Mouse (Mus musculus): ENCODE data around the gene Anks1b. TPM values are rescaled to one million over a fixed set of nuclear protein-coding genes. Genes with fewer than 3 reads are reported as not detected.

Anks1b gene
- polyA plus RNA-seq, 1 experiment from 2014 or later = 0.21 TPM

DNA sequence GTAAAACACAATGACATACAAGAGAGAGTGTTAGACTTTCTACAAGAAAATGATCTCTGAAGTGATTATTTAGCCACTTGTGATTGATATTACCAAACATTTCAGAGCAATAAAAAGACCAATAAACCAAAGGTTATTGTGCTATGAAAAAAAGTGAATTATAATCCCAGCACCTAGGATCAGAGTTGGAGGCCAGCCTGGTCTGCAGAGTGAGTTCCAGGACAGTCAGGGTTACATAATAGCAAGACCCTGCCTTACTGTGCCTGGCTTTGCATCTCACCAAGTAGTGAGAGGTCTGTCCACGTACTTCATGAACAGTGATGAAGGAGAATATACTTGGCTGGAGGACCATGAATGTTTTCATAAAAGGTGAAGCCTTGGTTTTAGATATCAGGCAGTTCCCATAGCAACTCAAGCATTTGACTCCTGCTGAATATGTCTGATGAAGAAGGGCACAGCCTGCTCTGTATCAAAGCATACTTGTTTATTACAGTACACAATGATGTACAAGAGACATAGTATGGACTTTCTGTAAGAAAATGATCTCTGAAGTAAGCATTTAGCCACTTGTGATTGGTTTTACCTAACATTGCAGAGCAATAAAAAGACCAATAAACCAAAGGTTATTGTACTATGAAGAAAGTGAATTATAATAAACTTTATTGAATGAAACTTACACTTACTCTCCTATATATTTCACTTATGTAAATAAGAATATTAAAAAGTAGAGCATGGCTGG, 484.0 kb downstream of the Anks1b start:
- DNase-seq (ENCODE audit: low spot score) = no peak
- TF ChIP-seq EP300 (IDR thresholded peaks at IDR 0.05) (no peak), CTCF (IDR thresholded peaks at IDR 0.05) (no peak)
- Histone ChIP-seq H3K36me3 (ENCODE audit: insufficient read depth, low read length) (no peaks in the 10 kb centered on the region), H3K27ac (ENCODE audit: low read length) (no peak overlapping the region), H3K4me3 (ENCODE audit: low read depth, low read length) (no peak overlapping the region), H3K4me2 (replicated peaks; ENCODE audit: low read depth, low read length) (no peak overlapping the region), H3K9ac (replicated peaks; ENCODE audit: low read depth) (no peak overlapping the region), H3K4me1 (ENCODE audit: insufficient read depth, low read depth, low read length) (no peaks in the 10 kb centered on the region), H3K9me3 (ENCODE audit: low read length) (no peaks in the 10 kb centered on the region), H3K27me3 (replicated peaks; ENCODE audit: insufficient read depth, low read length) (no peaks in the 10 kb centered on the region)
- no peak for ATAC-seq
- 51% methylated on average over 1 of the region's 1 CpGs for WGBS

DNA sequence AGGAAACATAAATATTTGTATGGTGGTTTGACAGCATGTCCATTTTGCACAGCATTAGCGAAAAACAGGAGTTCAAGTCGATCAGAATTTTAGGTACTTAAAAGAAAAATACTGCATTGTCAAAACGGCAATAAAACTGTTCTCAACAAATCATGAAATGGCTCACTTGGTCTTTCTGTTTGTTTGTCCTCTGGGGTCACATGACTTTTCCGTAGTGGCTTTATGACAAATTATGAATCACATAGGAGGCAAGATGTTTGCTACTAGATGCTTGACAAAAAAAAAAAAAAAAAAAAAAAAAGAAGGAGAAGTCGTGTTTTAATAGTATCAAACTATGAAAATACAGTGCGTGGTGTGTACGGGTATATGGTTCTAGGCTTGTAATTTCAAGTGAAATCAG, 495.7 kb downstream of the Anks1b start:
- Histone ChIP-seq H3K9ac (replicated peaks; ENCODE audit: low read depth) (no peak overlapping the region), H3K27me3 (replicated peaks; ENCODE audit: insufficient read depth, low read length) (no peaks in the 10 kb centered on the region), H3K27ac (ENCODE audit: low read length) (no peak overlapping the region), H3K4me3 (ENCODE audit: low read depth, low read length) (no peak overlapping the region), H3K36me3 (ENCODE audit: insufficient read depth, low read length) (no peaks in the 10 kb centered on the region), H3K9me3 (ENCODE audit: low read length) (no peaks in the 10 kb centered on the region), H3K4me1 (ENCODE audit: insufficient read depth, low read depth, low read length) (no peaks in the 10 kb centered on the region), H3K4me2 (replicated peaks; ENCODE audit: low read depth, low read length) (no peak overlapping the region)
- TF ChIP-seq EP300 (IDR thresholded peaks at IDR 0.05) = no peak
- no peak for TF ChIP-seq CTCF (IDR thresholded peaks at IDR 0.05)
- DNase-seq (ENCODE audit: low spot score) (no peak), ATAC-seq (no peak)
- WGBS = 73% methylated on average over 7 of the region's 7 CpGs

DNA sequence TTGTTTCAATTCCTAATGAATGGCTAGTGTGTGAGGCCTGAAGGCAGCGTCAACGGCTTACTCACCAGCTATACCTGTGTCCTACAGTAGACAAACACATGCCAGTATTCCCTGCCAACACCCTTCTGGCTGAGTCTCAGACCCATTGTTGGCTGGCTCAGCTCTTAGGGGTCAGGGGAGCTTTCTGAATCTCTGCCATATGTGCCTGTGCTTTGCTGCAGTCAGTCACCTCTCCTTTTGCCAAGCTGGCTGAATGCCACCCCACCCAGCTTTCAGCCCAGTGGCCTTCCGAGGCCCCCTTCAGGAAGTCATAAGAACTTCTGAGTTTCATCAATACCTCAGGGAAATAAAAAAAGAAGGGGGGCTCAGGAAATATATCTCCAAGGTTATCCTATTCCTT, 497.4 kb downstream of the Anks1b start:
- Histone ChIP-seq H3K27me3 (replicated peaks; ENCODE audit: insufficient read depth, low read length) (no peaks in the 10 kb centered on the region), H3K27ac (ENCODE audit: low read length) (no peak overlapping the region), H3K4me2 (replicated peaks; ENCODE audit: low read depth, low read length) (no peak overlapping the region), H3K4me3 (ENCODE audit: low read depth, low read length) (no peak overlapping the region), H3K9ac (replicated peaks; ENCODE audit: low read depth) (no peak overlapping the region), H3K36me3 (ENCODE audit: insufficient read depth, low read length) (no peaks in the 10 kb centered on the region), H3K4me1 (ENCODE audit: insufficient read depth, low read depth, low read length) (no peaks in the 10 kb centered on the region), H3K9me3 (ENCODE audit: low read length) (no peaks in the 10 kb centered on the region)
- DNase-seq (ENCODE audit: low spot score) (no peak), ATAC-seq (no peak)
- no peak for TF ChIP-seq EP300 (IDR thresholded peaks at IDR 0.05)
- no peak for TF ChIP-seq CTCF (IDR thresholded peaks at IDR 0.05)
- WGBS = 81% methylated on average over 3 of the region's 3 CpGs

DNA sequence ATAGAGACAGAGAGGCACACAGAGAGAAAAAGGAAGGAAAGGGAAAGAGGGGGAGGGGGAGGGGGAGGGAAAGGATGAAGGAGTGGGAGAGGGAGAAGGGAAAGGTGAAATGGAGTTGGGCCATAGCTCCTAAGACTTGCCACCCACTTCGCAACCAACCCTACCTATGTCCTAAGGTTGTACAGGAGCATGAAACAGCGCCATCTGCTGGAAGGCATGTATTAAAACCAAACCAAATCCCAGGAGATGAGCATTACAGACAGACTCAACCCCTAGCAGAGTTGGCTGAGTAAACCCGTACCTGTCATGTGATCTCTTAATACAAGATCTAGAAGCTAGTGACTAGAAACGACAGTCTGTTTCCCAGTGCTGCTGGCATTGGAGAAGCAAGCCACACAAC, 500.2 kb downstream of the Anks1b start:
- Histone ChIP-seq H3K27ac (ENCODE audit: low read length) (no peak overlapping the region), H3K9ac (replicated peaks; ENCODE audit: low read depth) (no peak overlapping the region), H3K4me2 (replicated peaks; ENCODE audit: low read depth, low read length) (no peak overlapping the region), H3K4me3 (ENCODE audit: low read depth, low read length) (no peak overlapping the region), H3K9me3 (ENCODE audit: low read length) (no peaks in the 10 kb centered on the region), H3K27me3 (replicated peaks; ENCODE audit: insufficient read depth, low read length) (no peaks in the 10 kb centered on the region), H3K36me3 (ENCODE audit: insufficient read depth, low read length) (no peaks in the 10 kb centered on the region), H3K4me1 (ENCODE audit: insufficient read depth, low read depth, low read length) (no peaks in the 10 kb centered on the region)
- ATAC-seq (no peak), DNase-seq (ENCODE audit: low spot score) (peak; percentile 9)
- 24% methylated on average over 4 of the region's 4 CpGs for WGBS
- TF ChIP-seq CTCF (IDR thresholded peaks at IDR 0.05) (peak; percentile 49), EP300 (IDR thresholded peaks at IDR 0.05) (no peak)

DNA sequence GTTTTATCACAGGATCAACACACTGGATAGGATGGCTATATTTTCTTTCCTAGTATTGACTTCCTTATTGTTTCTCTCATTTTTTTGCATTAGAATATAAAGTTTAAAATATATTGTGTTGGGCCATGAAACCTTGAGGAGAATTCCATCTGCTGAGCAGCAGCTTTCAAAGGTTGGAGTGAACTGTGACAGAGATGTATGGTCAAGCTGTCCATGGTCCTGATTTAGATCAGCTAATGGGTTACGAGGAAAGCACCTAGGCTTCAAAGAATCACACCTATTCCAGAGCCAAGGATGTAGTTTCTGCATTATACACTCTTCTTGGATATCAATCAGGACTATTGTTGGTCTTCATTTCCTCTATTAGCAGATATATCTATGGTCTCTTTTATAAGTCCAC, 503.3 kb downstream of the Anks1b start:
- Histone ChIP-seq H3K4me3 (ENCODE audit: low read depth, low read length) (no peak overlapping the region), H3K4me1 (ENCODE audit: insufficient read depth, low read depth, low read length) (no peaks in the 10 kb centered on the region), H3K9ac (replicated peaks; ENCODE audit: low read depth) (no peak overlapping the region), H3K4me2 (replicated peaks; ENCODE audit: low read depth, low read length) (no peak overlapping the region), H3K9me3 (ENCODE audit: low read length) (no peaks in the 10 kb centered on the region), H3K36me3 (ENCODE audit: insufficient read depth, low read length) (no peaks in the 10 kb centered on the region), H3K27ac (ENCODE audit: low read length) (no peak overlapping the region), H3K27me3 (replicated peaks; ENCODE audit: insufficient read depth, low read length) (no peaks in the 10 kb centered on the region)
- ATAC-seq = no peak
- TF ChIP-seq EP300 (IDR thresholded peaks at IDR 0.05) (no peak), CTCF (IDR thresholded peaks at IDR 0.05) (no peak)
- WGBS = 34% methylated on average over 1 of the region's 1 CpGs
- DNase-seq (ENCODE audit: low spot score) = no peak

DNA sequence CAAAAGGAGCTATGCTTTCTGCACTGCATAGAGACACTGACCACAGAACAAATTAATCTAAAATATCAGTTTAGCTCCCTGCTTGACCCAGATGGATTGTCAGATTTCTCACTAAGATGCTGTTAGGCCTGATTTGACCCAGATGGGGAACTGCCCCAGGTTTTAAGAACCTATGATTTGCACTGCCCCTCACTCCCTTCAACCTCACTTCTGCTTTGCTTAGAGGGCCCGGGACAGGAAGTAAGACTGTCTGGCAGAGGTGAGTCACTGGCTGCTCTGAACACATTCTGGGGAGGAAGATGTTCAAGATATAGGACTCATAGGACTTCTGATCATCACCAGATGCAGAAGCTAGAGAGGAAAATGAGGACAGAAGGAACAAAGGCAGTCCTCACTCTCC, 506.8 kb downstream of the Anks1b start:
- H3K4me1 ChIP-seq (ENCODE audit: insufficient read depth, low read depth, low read length) = no peaks in the 10 kb centered on the region
- no peak overlapping the region for H3K27ac ChIP-seq (ENCODE audit: low read length)
- no peak overlapping the region for H3K4me3 ChIP-seq (ENCODE audit: low read depth, low read length)
- no peak for DNase-seq (ENCODE audit: low spot score)
- TF ChIP-seq EP300 (IDR thresholded peaks at IDR 0.05) = no peak
- no peak for TF ChIP-seq CTCF (IDR thresholded peaks at IDR 0.05)
- H3K36me3 ChIP-seq (ENCODE audit: insufficient read depth, low read length) = no peaks in the 10 kb centered on the region
- no peaks in the 10 kb centered on the region for H3K9me3 ChIP-seq (ENCODE audit: low read length)
- no peaks in the 10 kb centered on the region for H3K27me3 ChIP-seq (replicated peaks; ENCODE audit: insufficient read depth, low read length)
- no peak overlapping the region for H3K4me2 ChIP-seq (replicated peaks; ENCODE audit: low read depth, low read length)
- no peak for ATAC-seq
- WGBS = 36% methylated on average over 1 of the region's 1 CpGs
- H3K9ac ChIP-seq (replicated peaks; ENCODE audit: low read depth) = no peak overlapping the region

Data from lung, postnatal 0 days (tissue).